Mouse (Mus musculus) right cerebral cortex, postnatal 4 days (tissue): ENCODE measurements around the gene Chmp4b.

Source experiments
- DNase-seq: peaks from one replicate; pipeline ENCODE4 v3.0.0-alpha.2; 2022

Chmp4b gene

DNA sequence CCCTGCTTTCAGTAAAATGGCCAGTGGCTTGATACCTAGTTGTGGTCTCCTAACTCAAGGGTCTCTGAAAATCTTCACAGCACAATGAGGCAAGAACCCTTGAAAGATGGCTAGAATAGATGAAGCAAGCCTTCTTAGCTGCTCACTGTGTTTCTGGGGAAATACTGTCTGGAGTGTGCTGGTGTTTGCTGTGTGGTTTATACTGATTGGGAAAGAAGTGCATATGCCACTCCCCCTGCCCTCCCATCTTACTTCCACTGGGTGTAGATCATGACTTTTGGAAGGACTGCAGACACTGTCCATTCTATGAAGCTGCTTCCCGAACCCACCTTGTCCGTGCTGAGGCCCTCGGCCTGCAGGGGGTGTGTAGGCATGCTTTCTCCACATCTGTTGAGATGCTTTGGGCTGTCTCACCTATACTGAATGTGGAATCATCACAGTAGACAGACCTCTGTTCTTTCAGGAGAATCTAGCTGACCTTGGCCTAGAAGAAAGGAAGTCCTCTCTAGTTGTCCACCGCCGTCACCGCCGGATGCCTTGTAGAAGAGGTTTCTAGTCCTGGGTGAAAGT lies 33.5 kb downstream of the Chmp4b start:
- DNase-seq = no peak

DNA sequence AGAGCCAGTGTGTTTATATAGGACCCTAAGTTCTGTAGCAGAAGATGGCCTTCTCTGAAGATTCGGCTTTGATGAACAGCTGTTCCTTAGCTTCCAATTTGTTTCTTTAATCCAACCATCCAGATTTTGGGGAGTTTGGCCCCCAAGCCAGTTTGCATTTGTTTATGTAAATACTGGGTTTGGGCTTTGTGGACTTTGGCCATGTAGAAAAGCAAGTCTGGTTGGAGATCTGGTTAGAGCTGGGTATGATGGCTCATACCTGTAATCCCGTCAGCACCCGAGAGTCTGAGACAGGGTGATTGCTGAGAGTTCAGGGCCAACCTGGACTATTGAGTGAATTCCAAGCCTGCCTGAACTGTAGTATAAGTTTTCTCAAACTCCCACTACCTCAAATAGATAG lies 34.3 kb downstream of the Chmp4b start:
- no peak for DNase-seq

DNA sequence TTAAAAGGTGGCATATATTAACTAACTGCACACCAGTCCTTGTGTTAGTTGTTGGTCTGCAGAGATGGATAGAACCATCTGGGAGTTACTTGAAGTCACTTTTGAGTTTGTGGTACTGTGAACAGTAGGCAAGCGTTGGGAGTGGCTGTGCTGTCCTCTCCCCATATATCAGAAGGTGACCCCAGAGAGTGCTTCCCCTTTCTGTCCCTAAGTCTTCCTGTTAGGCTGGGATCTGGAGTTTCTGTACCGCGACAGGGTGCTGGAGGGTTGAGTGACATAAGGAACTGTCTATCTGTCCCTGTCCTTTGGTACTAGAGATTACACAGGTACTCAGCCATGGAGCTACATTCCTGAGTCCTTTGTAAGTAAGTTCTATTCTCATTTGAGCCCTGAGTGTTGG lies 35.3 kb downstream of the Chmp4b start:
- DNase-seq = no peak

DNA sequence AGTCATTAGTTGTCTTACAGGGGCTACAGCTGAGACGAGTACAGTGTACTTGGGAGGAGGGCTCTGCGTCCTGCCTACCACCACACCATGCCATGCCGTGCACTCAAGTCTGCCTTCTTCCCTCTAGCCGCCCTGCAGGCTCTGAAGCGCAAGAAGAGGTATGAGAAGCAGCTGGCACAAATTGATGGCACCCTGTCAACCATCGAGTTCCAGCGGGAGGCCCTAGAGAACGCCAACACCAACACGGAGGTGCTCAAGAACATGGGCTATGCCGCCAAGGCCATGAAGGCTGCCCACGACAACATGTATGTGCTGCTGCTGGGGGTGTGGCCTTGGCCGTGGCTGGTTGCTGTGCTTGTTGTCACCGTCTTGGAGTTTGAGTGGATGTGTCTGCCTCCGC lies 37.9 kb downstream of the Chmp4b start:
- DNase-seq = no peak

DNA sequence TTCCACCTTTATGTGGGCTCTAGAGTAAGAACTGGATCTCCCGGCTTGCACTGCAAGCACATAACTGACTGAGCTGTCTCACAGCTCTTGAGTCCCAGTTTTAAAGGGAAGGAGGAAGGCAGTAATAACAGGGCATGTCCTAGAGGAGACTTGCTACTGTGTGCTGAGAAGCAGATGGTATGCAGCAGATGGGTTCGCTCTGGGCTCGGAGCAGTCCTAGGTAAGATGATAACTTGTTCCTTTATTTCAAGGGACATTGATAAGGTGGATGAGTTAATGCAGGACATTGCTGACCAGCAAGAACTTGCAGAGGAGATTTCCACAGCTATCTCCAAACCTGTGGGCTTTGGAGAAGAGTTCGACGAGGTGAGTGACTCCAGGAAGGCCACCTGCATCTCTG lies 39.5 kb downstream of the Chmp4b start:
- no peak for DNase-seq

DNA sequence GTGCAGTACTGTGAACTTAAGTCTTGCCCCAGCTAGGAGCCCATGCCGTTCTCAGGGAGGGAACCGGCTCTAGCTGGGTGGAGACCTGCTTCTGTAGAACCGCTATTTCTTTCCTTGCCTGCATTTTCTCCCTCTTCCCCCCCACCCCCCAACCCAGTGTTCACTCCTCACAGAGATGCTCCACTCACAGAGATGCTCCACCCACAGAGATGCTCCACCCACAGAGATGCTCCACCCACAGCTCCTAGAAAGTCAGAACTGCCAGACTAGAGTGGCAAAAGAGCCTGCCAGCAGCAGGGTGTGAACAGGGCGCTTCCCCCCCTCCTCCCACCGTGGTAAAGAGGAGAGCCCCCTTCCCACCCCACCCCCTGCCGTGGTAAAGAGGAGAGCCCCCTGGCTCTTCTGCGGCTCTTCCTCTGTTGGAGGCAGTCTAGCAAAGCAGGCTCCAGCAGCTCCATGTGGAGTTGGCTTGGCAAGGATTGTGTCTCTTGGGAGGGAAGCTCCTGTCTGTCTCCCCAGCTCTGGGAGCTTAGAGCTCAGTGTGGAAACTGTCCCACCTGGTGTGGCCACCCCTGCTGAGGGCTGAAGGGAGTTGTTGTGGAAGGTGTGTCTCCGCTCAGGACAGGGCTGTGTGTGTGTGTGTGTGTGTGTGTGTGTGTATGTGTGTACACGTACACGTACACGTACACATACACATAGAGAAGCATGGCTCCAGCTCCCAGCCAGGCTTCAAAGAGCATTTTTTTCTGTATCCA lies 41.9 kb downstream of the Chmp4b start:
- DNase-seq = no peak

DNA sequence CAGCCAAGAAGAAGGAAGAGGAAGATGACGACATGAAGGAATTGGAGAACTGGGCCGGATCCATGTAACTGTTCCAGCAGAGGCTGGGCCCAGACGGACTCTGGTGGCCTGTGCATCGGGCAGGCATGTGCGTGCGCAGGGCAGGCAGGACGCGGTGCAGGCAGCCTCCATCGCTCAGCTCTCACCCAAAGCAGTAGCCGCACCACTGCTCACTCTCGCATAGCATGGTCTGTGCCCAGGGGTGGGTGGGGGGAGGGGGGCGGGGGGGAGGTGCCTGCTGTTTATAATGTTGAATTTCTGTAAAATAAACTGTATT lies 42.4 kb downstream of the Chmp4b start:
- DNase-seq = no peak

DNA sequence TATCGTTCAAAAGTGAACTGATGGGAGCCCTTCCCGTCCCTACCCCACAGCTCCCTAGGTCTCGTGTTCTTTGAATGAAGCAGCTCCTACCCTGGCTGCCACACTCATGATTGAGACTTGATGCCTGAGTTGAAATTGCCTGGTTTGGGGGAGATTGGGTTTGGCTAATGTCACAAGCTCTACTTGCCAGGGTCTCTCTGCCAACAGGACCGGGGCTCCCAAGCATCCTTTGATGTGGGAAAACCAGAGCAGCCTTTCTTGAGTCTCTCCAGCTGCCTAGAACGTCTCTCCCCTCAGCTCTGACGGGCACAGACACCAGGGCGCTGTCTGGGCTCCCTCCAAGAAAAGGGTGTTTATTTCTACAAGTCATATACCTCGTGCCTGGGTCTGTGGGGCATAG lies 44.2 kb downstream of the Chmp4b start:
- no peak for DNase-seq

DNA sequence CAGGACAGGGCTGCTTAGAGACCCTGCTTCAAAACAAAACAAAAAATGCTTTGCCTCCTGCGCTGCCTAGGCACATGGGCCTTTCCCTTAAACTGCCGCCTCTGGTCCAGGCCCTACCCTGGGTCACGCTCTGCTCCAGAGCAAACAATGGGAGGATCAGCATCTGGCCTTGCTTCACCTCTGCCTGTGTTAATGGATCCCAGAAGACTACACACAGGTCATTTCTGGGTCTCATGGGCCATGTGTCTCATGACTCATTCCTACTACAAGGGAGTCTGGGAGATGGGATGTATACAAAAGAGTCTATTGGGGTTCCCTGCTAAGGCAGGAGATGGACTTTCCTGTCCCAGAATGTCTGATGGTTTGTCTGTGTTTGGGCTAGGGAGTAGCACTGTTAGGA lies 45.2 kb downstream of the Chmp4b start:
- no peak for DNase-seq

DNA sequence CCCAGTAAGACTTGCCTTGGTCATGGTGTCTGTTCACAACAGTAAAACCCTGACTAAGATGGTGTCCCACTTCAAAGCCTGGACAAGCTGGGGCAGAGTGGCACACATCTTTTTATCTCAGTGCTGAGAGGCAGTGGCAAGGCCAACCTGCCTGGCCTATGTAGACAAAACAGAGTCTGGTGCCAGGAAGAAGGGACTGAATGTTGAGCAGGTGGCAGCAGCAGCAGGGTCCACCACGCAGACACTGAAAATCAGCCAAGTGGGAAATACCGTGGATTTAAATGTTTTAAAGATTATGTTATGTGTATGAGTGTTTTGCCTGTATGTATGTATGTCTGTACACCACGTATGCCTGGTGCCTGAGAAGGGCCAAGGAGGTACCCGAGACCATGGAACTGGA lies 47.9 kb downstream of the Chmp4b start:
- no peak for DNase-seq

DNA sequence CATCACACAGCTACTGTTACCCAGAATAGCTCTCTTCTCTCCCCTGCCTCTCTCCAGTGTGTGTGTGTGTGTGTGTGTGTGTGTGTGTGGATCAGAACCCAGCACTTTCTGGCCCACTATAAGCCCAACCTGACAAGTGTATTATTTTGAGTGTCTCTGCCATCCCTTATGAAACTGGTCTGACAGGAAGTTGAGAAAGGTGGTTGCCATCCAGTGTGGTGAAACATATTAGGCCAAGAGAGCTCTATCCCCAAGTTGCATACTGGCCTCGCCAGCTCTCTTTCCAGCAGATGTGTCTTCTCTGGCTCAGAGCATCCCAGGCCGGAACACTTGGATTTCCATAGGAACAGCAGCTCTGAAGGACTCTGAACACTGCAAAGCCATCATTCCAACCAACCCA lies 48.7 kb downstream of the Chmp4b start:
- DNase-seq = no peak

DNA sequence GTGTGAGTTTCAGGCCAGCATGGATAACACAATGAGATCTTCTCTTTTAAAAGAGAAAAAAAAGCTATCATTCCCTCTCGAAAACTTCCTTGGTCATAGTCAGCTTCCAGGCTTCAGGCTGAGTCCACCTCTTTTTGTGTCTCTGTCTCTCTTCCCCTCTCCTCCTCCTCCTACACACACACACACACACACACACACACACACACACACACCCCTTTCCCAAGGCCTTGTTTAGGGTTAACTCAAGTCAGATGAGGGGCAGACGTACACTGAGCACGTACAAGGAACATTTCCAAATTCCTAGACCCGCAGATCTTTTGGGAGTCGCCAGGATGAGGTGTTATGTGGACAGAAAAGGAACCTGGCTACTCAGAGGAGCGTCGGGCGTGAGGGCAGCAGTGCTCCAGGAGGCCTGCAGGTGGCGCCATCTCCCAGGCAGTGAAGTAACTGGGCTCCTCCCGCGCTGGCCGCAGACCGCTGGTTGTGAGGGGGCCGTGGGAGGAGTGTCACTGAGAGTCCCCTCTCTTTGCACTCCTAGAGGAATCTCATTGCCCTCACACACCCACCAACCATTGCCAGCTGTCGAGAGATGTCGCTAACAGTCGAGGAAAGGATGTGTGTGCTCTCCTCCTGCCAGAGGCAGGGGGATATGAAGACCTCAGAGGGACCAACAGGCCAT lies 51.3 kb downstream of the Chmp4b start:
- DNase-seq = peak; percentile 82

DNA sequence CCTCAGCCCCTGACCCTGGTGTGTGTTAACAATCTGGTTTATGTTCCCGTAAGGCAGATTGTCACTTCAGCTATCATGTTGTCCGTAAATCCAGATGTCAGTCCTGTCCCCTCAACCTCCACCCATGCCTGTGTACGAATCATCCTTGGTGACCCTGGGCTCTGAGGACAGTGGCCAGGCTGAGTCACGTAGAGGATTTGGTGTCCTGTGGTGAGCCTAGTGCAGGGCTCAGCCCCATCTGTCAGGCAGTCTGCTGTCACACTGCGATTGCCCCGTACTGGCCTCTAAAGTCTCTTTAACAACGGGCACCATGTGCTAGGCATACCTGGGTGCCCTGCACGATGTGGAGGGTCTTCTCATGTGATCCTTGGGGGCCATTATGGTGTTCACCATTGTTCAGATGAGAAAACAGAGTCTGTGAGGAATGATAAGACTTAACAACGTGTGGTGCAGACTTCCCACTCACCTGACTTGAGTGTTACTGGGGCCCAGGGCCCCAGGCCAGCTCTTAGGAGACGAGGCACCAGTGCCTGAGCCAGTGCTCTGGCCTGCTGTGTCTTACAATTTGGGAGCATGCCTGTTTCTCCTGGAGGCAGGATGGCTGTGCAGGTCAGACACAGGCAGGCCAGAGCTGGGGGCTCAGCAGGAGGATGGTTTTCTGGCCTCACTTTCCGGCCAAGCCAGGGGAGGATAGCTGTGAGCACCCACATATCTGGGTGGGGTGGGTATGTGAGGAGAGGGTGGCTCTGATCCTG lies 55.2 kb downstream of the Chmp4b start:
- DNase-seq = no peak

DNA sequence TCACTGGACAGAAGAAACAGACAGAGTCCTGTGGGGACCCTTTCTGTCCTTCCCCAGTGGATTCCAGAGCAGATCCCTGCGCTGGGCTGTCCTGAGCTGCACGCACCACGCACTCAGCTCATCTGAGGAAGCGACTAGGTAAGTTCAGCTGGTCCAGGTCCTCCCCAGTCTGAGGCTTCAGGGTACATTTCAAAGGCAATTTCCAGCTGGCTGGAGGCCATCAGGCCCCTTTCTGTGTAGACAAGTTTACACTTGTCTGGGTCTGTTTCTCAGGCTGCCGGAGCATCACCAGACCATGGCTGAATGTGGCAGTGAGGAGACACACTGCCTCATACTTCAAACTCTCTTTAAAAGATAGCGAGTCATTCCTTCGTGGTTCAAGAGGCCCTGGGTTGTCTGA lies 55.8 kb downstream of the Chmp4b start:
- no peak for DNase-seq

DNA sequence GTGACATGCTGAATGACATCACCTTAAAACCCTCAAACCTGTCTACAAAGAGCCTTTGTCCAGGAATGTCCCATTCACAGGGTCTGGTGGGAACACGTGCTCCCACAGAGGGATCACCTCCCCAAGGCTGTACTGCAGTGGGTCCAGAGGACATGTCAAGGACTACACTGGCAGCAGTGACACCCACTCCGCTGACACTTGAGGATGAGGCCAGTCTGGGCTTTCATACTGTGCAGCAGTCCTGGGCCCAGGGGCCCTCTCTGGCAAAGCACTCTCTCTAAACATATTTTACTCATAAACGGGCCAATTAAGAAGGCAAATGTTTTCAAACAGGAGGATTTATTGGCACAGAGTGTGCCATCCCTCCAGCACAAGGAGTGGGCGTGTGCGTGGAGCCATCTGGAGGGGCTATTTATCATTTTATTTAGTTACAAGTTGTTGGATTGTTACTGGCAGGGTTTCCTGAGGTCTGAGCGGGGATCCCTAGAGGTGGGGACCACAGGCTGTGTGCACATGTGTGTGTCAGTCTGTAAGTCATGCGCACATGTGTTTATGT lies 56.4 kb downstream of the Chmp4b start:
- no peak for DNase-seq

DNA sequence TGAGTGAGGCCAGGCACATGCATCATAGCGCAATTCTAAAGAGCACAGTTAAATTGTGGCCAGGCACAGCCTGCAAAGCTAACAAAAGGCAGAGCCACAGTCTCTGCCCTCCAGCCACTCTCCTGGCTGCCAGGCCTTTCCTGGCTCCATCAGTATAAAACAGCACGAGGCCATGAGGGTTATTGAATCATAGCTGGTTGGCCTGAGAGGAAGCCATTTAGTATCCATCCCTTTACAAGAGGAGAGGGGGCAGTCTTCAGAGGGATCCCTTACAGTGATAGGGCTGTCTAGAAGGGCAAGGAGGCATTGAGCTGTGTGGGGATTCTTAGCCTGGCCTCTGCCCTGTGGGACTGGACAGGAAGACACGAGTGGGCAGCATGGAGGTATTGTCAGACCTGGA lies 60.2 kb downstream of the Chmp4b start:
- DNase-seq = no peak

DNA sequence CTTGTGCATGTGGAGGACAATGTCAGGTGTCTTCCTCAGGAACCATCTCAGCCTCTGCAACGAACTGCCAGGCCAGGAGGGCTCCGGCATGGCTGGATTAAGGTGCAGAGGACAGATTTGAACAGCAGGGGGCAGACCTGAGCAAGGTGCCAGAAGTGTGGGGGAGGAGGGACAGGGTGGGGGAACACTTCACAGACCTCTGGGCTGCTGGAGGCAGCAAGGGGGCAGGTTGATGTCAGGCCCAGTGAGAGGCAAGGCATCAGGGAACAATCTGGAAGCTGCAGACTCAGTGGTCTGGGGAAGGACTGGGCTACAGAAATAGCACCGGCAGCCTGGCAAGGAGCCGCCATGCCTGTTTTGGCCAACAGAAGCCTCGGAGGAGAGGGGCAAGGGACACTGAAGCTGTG lies 60.8 kb downstream of the Chmp4b start:
- DNase-seq = peak; percentile 35

DNA sequence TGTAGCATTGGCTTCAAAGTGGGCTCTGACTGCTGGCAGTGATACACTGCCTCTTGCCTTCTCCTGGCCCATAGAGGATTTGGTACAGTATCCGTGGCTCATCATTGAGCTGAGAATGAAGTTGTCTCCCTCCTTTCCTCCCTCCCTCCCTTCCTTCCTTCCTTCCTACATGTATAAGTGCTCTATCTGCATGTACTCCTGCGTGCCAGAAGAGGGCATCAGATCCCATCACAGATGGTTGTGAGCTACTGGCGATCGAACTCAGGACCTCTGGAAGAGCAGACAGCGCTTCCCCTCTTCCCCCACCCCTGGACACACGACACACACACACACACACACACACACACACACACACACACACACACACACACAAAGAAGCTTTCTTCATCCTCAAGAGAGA lies 61.6 kb downstream of the Chmp4b start:
- no peak for DNase-seq

DNA sequence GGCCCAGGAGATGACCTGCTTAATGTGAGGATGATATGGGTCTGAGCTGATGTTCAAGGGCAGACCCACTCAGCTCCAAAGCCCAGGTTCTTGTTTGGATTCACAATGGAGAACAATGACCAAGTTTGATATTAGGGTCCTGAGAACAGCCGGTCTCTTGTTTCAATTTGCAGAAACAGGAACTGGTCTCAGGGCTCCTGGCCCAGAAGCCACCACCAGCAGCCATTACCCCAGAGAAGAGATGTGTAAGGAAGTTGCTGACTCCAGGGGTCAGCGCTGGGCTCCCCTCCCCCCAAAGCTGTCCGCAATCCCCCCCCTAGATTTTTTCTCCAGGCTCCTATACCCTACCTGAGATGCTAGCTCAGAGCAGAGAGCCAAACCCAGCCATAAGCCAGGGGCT lies 62.5 kb downstream of the Chmp4b start:
- DNase-seq = no peak

DNA sequence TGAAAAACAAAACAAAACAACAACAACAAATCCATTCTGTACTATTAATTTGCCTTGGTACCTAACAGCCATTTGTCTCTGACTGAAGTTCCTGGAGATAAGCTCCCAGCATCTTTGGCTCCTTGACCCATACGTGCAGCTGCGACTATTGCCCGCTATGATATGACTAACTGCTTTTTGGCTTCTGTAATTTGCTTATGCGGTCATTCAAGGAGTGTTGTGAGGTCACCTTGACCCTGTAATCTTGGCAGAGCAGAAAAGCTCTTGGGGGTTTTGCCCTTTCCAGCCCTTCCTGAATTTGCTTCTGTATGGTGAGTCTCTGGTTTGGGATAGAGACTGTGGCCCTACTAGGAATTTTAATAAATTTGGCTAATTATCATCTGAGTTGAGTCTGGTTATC lies 65.1 kb downstream of the Chmp4b start:
- DNase-seq = no peak

DNA sequence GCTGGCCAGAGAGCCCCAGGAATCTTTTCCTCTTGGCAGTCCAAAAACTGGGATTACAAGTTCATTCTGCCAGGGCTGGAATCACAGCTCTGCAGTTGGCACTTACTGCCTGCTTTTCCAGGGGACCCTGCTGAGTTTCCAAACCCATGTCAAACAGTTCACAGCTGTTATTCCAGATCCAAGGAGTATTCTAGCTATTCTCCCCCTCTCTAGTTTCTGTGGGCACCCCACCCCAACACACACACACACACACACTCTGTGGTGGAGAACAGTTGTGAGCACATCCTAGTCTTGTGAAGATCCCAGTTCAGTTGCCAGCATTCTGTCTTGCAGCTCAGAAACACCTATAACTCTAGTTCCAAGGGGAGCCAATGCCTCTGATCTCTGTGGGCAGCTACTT lies 65.6 kb downstream of the Chmp4b start:
- no peak for DNase-seq

DNA sequence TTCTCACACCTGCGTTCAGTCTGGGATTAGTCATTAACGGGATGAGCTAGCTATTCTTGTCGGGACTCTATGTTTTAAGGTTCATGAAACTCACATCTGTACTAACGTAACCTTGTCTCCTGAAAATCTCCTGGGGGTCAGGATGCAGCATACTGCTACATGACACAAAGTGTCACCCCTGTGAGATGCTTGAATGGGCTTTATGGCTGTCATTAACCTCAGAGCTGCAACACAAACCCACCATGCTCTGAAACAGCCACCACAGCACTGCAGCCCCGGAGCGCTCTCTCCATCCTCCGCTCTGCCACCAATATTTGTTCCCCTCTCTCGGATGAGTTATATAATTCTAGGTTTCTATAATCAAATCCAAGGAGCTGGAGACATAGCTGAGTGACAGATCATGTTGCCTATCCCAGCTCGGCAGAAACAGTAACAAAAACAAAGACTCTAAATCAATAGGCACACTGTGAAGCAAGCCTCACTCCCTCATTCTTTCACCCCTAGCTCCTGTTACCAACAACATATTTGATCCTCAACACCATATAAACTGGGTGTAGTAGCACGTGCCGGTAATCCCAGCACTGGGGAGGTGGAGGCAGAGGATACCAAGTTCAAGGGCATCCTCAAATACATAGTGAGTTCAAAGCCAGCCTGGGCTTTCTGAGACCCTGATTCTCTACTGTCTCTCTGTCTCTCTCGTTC lies 67.5 kb downstream of the Chmp4b start:
- no peak for DNase-seq

DNA sequence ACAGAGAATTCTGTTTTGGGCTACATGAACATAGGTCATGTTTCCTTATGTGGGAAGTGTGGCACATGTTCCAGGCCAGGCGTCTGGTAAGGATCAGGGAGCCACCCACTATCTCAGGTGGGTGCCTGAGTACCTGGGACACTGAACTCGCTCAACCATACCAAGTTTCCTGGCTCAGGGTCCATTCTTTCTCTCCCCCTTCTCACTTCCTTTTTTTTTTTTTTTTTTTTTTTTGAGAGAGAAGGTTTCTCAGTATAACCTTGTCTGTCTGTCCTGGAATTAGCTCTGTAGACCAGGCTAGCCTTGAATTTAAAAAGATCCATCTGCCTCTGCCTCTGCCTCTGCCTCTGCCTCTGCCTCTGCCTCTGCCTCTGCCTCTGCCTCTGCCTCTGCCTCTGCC lies 68.8 kb downstream of the Chmp4b start:
- DNase-seq = no peak
